Mouse (Mus musculus) heart, postnatal 0 days (tissue): Measurements from ENCODE around the gene Defb28.

Experiments
- CTCF ChIP-seq: IDR thresholded peaks from 2 replicates; pipeline ENCODE4 v1.5.1; 2016; ENCODE audit warnings: antibody characterized with exemption, control low read depth, low read depth
- EP300 ChIP-seq: IDR thresholded peaks from 2 replicates; pipeline ENCODE4 v1.6.1; 2016; ENCODE audit warnings: antibody characterized with exemption, low read depth

GRCm38 (mm10) chr2:152476763-152477162 lies 41.3 kb upstream of the Defb28 start, which contains the start of gene Defb20:
- TF ChIP-seq CTCF (no peak), EP300 (no peak)
